Mouse (Mus musculus): ENCODE data around the gene Atp2b2. TPM values are rescaled to one million over a fixed set of nuclear protein-coding genes. Genes with fewer than 3 reads are reported as not detected.

Gene Atp2b2
- total RNA-seq, 2 experiments from 2014 or later: 0.15 TPM; not detected in 1

DNA sequence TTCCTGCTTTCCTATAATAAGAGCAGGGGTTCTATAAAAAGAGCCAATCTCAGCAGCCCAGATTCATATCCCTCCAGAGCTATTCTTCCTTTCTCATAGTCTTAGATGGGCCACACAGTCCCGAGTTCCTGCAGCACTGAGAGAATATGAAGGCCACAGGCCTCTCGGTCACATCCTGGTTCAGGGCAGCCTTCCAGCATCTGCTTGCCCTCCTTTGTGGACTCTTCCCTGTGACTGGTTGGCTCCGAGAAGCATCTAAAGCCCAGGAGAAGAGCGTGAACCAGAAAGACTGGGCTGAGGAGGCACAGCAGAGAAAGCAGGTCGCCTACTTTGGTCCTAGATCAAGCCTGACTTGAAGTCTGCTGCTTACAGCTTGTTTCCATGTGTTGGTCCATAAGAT is 28.6 kb downstream of the Atp2b2 start:
- no peak for ATAC-seq (replicated peaks; ENCODE audit: poor library complexity, severe bottlenecking)

- no peak for ATAC-seq (replicated peaks; ENCODE audit: poor library complexity, severe bottlenecking)
These were observed 29.6 kb downstream of the Atp2b2 start for GRCm38 (mm10) chr6:114012834-114013233.

GRCm38 (mm10) chr6:114011976-114012375 is 30.4 kb downstream of the Atp2b2 start:
- no peak for ATAC-seq (replicated peaks; ENCODE audit: poor library complexity, severe bottlenecking)

DNA sequence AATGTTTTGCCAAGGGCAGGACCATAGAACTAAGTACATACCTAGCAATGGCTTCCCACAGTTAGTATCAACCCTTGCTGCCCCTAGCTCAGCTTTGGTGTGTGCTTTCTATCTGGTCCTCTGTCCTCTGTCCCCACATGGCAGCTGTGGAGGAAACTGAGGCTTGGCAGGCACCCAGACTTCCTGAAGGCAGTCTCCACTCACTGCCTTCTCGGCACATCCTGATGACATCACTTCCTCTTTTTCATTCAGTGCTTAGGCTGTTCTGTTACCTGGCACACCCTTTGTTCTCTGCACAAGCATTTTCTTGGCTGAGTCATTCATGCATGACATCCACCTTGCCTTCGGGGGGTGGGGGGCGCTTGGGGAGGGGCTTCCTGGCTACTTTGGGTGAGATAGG is 38.6 kb downstream of the Atp2b2 start:
- ATAC-seq (replicated peaks; ENCODE audit: poor library complexity, severe bottlenecking): no peak

- ATAC-seq (replicated peaks; ENCODE audit: poor library complexity, severe bottlenecking): no peak
These were observed 41.5 kb downstream of the Atp2b2 start for GRCm38 (mm10) chr6:114000928-114001327.

DNA sequence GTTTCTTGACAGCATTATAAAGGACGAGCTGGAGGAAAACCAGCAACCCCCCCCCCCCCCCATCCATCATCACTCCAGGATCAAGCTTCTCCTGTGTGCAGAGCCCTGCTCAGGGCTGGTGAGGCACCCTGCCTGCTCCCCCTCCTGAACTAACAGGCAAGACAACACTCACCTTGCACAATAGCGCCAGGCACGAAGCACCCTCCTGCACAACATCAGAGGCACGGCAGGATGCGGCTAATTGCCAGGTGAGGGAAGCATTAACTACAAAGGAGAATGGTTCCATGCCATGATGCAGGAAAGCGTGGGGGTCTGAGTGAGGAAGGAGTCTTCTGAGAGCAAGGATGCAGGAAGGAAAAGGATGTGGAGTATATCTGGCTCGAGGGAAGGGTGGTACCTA is 42.1 kb downstream of the Atp2b2 start:
- no peak for ATAC-seq (replicated peaks; ENCODE audit: poor library complexity, severe bottlenecking)

GRCm38 (mm10) chr6:113998413-113998812 is 44.0 kb downstream of the Atp2b2 start:
- ATAC-seq (replicated peaks; ENCODE audit: poor library complexity, severe bottlenecking): no peak

GRCm38 (mm10) chr6:113994176-113994575 is 48.2 kb downstream of the Atp2b2 start:
- ATAC-seq (replicated peaks; ENCODE audit: poor library complexity, severe bottlenecking): no peak

DNA sequence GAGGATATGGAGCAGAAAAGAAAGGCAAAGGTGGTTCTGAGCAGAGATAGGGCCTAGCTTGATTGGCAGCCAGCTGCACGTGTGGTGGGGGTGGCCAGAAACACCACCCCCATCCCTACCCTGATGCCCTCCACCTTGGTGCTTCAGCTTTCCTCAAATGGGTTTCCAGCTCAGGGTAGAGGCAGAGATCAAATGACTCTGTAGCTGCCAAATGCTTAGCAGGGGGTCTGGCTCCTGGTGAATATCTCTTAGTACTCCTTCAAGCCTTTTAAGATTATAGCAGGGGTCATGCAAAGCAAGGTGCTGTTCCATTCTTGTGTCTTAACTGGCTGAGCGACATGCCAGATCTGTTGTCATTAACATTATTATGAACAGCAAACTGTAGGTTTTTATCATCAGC is 50.3 kb downstream of the Atp2b2 start:
- no peak for ATAC-seq (replicated peaks; ENCODE audit: poor library complexity, severe bottlenecking)

GRCm38 (mm10) chr6:113991482-113991881 is 50.9 kb downstream of the Atp2b2 start:
- no peak for ATAC-seq (replicated peaks; ENCODE audit: poor library complexity, severe bottlenecking)

DNA sequence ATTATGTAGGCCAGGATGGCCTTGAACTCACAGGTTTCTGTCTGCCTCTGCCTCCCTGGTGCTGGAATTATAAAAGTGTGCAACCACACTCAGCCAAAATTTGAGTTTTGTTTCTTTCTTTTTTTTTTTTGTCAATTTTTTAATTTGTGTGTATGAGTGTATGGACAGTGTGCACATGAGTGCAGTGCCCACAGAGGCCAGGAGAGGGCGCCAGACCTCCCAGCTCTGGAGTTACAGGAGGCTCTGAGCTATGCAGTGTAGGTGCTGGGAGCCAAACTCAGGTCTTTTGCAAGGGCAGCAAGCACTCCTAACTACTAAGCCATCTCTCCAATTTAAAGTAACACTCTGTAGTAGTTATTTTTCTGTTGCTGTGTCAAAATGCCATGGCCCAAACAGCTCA is 52.4 kb downstream of the Atp2b2 start:
- ATAC-seq (replicated peaks; ENCODE audit: poor library complexity, severe bottlenecking): no peak

- no peak for ATAC-seq (replicated peaks; ENCODE audit: poor library complexity, severe bottlenecking)
These were observed 53.9 kb downstream of the Atp2b2 start for GRCm38 (mm10) chr6:113988521-113988920.

DNA sequence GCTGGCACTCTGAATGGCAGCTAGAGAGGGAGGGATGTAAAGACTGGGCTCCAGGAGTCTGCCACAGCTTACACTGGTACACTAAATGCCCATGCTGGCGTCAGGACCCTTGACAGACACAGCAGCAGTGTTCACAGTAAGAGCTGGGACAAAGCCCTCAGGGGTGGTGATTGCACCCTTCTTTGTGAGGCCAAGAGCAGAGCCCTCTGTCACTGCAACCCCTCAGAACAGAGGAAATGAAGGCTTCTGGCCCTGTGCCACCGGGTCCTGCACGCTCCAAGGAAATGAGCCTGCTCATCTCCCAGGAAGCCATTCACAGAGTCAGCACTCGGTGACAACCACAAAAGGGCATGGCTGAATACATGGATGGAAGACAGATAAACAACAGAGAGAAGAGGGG is 55.7 kb downstream of the Atp2b2 start:
- ATAC-seq (replicated peaks; ENCODE audit: poor library complexity, severe bottlenecking): no peak

GRCm38 (mm10) chr6:113978673-113979072 is 63.7 kb downstream of the Atp2b2 start:
- no peak for ATAC-seq (replicated peaks; ENCODE audit: poor library complexity, severe bottlenecking)

DNA sequence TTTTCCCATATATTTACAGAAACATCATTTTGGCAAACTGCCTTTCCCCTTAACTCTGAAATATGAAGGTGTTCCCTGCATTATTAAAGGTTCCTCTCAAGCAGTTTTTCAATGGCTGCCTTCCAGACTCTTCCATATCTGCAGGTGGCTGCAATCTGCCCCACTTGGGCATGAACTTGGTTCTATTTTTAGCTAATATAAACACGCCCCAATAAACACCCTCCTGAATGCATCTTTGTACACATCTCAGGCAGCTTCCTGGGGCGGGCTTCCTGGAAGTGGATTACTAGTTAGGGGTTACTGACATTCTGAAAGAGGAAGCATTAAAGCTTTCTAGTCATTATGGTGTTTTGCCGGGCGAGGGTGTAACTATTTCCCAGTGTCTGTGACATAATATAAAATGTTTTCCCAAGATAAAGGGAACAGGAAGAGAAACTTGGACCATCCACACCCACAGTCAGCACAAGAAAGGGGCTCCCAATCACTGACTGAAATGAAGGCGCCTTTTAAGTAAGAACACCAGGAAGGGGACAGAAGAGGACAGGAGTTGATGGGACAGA is 64.2 kb downstream of the Atp2b2 start:
- ATAC-seq (replicated peaks; ENCODE audit: poor library complexity, severe bottlenecking): no peak

DNA sequence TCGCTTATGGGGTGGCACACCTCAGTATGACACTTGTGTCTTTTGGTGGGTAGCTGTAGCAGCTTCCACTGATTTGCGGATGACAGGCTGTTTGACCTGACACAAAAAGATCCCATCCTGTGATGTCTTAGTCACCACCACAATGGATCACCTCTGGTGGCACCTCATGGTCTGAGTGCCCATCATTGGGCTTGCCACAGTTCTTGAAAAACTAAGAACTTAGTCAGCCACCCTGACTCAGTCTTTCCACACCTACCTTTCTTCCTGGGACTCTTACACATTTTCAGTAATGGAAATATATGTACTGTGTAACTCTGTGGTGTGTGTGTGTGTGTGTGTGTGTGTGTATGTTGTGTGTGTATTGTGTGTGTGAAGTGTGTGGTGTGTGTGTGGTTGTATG is 71.5 kb downstream of the Atp2b2 start:
- no peak for ATAC-seq (replicated peaks; ENCODE audit: poor library complexity, severe bottlenecking)

DNA sequence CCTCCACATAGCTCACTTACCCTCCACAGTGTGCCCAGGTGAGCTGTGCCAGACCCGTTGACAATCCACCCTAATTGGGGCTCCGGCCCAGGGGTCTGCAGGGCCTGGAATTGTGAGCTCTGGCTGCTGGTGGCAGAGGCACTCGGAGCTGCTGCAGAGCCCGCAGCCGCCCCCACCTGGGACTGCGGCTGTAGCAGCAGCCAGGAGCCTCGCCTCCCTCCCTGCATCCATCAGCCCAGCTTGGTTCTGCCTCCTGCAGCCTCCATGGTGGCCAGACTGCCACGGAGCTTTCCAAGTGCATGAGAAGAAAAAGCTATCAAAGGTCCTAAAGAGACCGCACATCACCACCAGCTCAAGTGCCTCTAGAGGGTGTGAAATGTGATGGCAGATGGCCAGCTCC is 71.9 kb downstream of the Atp2b2 start:
- ATAC-seq (replicated peaks; ENCODE audit: poor library complexity, severe bottlenecking): no peak

- no peak for ATAC-seq (replicated peaks; ENCODE audit: poor library complexity, severe bottlenecking)
These were observed 72.7 kb downstream of the Atp2b2 start for GRCm38 (mm10) chr6:113969751-113970150.

DNA sequence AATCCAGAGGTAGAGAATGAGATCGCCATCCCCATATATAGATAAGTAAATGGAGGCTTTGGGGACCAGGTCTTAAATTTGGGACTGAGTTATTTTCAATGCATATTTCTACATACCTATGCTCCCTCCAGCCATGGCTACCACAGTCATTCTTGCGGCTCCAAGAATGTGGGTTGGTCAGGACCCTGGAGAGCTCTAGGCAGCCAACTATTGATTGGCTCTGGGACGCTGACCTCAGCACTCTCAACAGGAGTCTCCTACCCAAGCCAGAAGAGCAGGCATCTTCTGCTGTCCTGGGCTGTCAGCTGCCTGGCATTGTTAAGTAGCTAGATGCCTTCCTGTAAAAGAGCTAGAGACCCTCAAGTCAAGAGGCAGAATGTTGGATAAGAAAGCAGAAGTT is 79.6 kb downstream of the Atp2b2 start:
- 0 out of 2 replicates have a peak, but pooled peaks have one; percentile 44 for ATAC-seq (replicated peaks; ENCODE audit: poor library complexity, severe bottlenecking)

DNA sequence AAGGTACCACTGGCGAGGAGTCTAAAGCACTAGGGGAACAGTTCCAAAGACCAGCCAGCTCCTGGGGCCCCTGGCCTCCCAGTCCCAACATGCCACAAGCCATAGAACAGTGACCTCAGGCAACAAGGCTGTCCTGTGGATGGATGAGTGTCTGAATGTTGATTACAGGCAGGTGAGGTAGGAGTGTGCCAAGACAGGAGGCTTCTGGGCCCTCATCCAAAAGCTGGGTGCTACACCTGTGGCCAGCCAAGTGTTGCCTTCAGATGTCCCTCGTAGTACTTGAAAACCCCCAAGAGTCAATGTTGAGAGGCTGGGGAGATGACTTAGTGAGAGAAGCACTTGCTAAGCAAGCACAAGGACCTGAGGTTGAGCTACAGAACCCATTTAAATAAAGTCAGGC is 80.8 kb downstream of the Atp2b2 start:
- ATAC-seq (replicated peaks; ENCODE audit: poor library complexity, severe bottlenecking): no peak

- no peak for ATAC-seq (replicated peaks; ENCODE audit: poor library complexity, severe bottlenecking)
These were observed 83.1 kb downstream of the Atp2b2 start for GRCm38 (mm10) chr6:113959336-113959735.

DNA sequence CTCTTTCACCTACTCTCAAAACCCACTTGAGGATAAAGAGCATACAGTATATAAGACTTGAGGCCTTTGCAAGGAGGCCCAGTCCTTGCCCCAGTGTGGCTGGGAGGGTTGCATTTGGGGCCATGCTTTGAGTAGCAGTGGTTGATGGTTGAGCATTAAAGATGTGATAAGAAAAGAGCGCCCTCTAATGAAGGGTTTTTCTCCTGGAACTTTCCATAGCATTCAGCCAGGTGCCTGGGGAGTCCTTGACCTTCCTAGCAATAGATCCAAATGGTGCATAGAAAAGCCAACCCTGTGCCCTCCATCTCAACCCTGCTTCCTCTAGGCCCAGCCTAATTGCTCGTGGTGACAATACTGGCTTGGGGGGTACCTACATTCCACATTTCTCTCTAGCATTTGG is 83.7 kb downstream of the Atp2b2 start:
- no peak for ATAC-seq (replicated peaks; ENCODE audit: poor library complexity, severe bottlenecking)

GRCm38 (mm10) chr6:113958003-113958402 is 84.4 kb downstream of the Atp2b2 start:
- ATAC-seq (replicated peaks; ENCODE audit: poor library complexity, severe bottlenecking): no peak

Measured in granulocyte monocyte progenitor cell, adult 5-6 weeks (primary cell).